Mouse (Mus musculus) left cerebral cortex, postnatal 4 days (tissue): ENCODE data around the gene Tspan17. TPM values are rescaled to one million over a fixed set of nuclear protein-coding genes. Genes with fewer than 3 reads are reported as not detected.
A peak's percentile ranks its signal among the peaks of the same experiment; 100 is the strongest.

ENCODE experiments used
- DNase-seq: peaks from one replicate; pipeline ENCODE4 v3.0.0-alpha.2; 2022
- intact Hi-C: fragments of 180-260 bp; cut with DNase I; formaldehyde crosslinking; loops from one replicate; pipeline ENCODE4 v1.15.1; 2025
- total RNA-seq, 2 experiments: library from RNA; stranded (reverse); gene quantifications; 2 replicates each; pipeline ENCODE4 v1.2.3; 2021

The Tspan17 gene
- 10 to 100 TPM; 41.2 to 63.8 TPM for total RNA-seq

GRCm38 (mm10) chr13:54788740-54789560 lies at the start of gene Tspan17:
Tspan17 (plus strand) TSS chr13:54789377.
- DNase-seq, result peak; percentile 91
- intact Hi-C loops, result no loop called here

- DNase-seq, result no peak
- intact Hi-C loops, result no loop called here
Observed at GRCm38 (mm10) chr13:54746110-54746509, 43.1 kb upstream of the Tspan17 start.

DNA sequence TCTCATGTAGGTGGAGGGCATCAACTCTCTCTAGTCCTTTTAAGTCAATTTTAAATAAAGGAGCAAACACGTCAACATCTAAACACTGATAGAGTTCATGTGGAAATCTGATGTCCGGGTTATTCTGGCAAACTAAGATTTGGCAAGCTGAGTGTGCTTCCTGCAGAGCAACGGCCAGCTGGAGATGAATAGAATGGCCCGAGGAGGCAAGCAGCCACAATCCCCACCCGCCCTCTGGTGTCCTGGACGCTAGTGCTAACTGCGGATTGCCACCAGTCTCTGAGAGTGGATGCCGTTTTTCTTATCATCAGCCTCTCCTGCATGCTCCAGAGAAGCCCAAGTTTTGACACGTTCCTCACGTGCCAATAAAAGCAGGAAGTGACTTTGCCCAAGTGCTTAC lies 42.3 kb upstream of the Tspan17 start:
- peak; percentile 73 for DNase-seq
- intact Hi-C loops, result no loop called here

- DNase-seq, result no peak
- intact Hi-C loops, result no loop called here
Observed at GRCm38 (mm10) chr13:54748190-54748589, 41.0 kb upstream of the Tspan17 start.

GRCm38 (mm10) chr13:54748721-54749060 lies 40.5 kb upstream of the Tspan17 start:
- intact Hi-C loops, result no loop called here
- DNase-seq, result no peak

GRCm38 (mm10) chr13:54749061-54749863 lies 39.9 kb upstream of the Tspan17 start:
- DNase-seq, result peak; percentile 78
- intact Hi-C loops, result no loop called here

DNA sequence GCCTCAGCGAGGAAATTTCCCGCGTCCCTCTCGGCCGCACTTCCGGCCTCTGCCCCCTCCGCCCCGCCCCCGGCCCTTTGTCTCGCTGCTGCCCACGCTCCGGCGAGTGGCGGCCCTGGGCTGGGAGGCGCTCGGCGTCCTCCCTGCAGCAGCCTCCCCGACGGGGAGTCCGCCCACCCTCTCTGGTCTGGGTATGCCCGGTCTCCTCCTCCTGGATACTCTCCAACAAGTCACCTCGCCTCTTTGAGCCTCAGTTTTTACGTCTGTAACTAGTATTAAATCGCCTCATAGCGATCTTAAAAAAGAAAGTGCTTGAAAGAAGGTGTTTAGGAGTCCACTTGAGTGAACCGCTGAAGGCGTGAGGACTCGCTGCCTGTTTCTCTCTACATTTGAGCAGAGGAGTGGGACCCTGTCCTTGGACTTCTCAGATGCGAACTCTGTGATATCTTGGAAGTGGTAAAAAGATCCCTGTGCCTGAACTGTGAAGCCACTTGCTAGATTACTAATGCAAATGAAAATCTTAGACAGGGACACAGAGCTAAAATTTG lies 39.2 kb upstream of the Tspan17 start, which contains the start of gene Gprin1:
Gene Gprin1, minus strand, starts transcription at position 11 of the 548 bp plus-strand sequence.
- peak; percentile 76 for DNase-seq
- intact Hi-C loops, result no loop called here

DNA sequence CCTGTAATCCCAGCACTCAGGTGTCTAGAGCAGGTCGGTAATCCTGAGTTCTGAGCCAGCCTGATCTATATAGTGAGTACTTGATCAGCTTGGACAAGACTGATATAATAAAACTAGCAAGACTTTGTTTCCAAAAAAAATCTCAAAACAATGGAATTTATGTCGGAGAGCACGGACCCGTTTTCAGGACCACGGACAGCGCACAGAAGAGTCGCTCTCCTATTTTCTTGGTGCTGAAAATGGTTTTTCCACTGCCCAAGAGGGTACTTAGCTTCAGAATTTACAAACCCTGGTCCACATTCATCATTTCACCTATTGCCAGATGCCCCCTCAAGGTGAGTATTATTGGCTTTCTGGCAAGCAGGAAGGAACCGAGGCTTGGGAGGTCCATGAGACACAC lies 38.5 kb upstream of the Tspan17 start:
- intact Hi-C loops, result no loop called here
- no peak for DNase-seq

DNA sequence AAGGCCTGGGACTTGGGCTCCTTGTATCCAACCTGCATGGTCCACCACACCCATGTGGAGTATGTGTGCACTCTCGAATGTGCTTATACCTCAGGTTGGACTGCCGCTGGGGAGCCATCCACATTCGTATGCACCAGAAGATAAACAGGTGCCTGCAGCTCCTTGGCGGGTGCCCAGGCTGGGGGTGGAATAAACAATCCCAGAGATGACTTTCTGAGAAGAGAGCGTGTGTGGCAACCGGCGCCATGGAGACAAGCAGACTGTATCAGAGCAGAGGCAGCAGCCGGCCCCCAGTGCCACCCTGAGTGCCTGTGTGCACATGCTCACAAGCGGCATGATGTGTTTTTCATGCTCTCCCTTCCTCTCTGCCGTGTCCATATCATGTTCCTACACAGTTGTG lies 36.5 kb upstream of the Tspan17 start:
- intact Hi-C loops, result no loop called here
- DNase-seq, result peak; percentile 59

DNA sequence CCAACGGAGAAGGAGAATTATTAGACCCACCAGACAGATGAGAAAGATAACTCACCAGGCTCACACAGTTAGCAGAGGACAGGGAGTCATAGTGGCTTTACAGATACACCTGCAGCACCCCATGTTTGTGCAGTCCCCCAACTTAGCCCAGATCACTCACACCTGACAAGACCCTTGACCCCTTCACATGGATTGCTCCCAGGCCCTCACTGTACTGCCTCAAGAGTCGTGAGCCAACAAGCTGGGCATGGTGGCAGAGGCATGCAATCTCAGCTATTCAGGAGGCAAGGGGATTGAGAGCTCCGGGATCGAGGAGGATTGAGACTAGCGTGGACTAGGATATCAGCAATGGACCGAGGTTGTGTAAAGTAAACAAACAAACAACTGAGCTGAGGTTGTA lies 35.4 kb upstream of the Tspan17 start:
- no peak for DNase-seq
- intact Hi-C loops, result no loop called here

GRCm38 (mm10) chr13:54754169-54755080 lies 34.8 kb upstream of the Tspan17 start:
- peak; percentile 48 for DNase-seq
- intact Hi-C loops, result no loop called here

DNA sequence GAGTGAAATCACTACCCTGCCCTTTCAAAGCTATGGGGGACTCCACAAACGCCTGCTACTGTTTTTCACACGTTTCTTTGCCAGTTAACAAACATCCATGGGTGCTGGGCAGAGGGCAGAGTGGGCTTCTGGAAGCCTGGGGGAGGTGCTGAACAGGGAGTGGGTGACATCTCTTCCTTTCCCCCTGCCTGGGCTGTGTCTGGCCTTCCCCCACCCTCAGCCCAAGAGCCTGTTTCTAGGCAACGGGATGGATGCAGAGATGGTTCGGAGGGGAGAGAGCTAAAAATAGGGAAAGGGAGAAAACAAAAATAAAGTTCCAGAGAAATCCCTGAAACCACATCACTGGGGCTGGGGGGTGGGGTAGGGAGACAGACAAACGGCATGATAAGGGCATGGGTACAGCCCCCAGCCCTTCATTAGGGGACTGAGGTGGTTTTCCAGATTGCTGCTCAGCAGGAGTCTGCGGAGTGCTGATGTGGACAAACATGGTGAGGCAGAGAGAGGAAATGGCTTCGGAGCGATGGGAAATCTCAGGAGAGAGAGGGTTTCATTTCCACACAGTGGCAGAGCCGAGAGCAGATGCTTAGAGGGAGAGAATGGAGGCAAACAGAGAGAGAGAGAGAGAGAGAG lies 33.9 kb upstream of the Tspan17 start:
- intact Hi-C loops, result no loop called here
- peak; percentile 47 for DNase-seq

GRCm38 (mm10) chr13:54756156-54756712 lies 32.9 kb upstream of the Tspan17 start:
- no peak for DNase-seq
- intact Hi-C loops, result no loop called here

DNA sequence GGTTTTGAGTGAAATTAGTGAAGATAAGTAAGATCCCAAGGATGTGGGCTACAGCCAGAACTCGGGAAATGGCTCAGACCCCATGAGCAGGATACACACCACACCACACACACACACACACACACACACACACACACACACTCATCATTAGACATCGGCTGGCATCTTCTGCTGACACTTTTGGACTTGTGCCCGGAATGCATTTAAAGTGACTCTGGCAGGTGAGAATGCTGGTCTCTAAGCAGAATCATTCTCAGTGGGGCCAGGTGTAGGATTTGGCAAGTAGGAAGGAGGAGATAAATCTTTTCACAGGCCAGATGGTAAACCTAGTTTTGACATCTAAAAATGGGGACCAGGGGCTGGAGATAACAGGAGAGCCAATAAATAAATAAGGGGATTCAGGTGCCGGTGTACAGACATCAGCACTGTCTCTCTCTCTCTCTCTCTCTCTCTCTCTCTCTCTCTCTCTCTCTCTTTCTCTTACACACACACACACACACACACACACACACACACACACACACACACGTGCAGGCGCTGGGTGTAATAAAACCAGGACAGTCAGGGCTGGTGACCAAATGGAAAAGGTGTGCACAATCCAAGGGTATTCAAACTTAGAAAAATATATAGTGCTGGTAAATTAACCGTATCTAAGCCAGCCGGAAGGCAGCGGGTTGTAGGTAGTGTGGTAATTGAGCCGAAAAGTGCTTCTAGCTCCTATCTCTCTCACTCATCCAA lies 31.9 kb upstream of the Tspan17 start:
- intact Hi-C loops, result no loop called here

GRCm38 (mm10) chr13:54758045-54758755 lies 31.0 kb upstream of the Tspan17 start:
- peak; percentile 95 for DNase-seq
- intact Hi-C loops, result no loop called here

More for the DNA sequence above, 31.9 kb upstream of the Tspan17 start:
- peak; percentile 80 for DNase-seq

DNA sequence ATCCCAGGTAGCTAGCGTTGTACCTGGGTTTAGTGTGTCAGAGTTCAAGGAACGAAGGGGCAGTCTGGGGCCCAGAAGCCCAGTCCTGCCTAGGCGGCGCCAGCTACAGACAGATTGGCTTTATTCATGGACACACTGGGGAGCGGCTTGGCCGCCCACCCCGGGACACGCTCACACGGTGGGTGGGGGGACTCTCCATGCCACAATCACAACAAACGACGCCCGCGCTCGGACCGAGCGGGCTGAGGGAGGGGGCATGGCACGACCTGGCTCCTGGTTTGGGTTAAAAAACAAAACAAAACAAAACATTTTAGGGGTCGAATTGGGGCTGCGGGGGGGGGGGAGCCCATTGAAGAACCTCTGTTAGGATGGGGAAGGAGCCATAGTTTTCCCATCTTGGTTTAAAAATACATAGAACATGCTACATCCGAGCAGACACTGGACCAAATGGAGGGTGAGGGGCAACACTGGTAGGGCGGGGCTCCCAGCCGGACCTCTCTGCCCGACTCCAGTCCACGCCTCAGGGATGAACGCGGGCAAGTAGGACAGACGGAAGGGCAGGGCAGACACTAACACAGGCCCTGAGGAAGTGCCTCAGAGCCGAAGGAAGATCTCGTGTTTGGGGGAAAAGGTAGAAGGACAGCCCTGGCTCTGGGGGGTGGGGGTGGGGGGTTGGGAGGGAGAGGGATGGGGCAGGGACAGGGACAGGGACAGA lies 30.3 kb upstream of the Tspan17 start:
- no peak for DNase-seq
- intact Hi-C loops, result no loop called here

GRCm38 (mm10) chr13:54759496-54759895 lies 29.7 kb upstream of the Tspan17 start:
- intact Hi-C loops, result no loop called here
- peak; percentile 49 for DNase-seq
